Mouse (Mus musculus) myocyte (in vitro differentiated cells): ENCODE data around the gene Plcb1.

Source experiments
- CEBPB ChIP-seq: IDR thresholded peaks from 2 replicates; pipeline ENCODE4 v1.6.1; 2011; ENCODE audit warnings: mild to moderate bottlenecking, moderate library complexity; ENCODE audit not compliant: poor library complexity, insufficient read depth, severe bottlenecking
- MYOG ChIP-seq, 3 experiments: IDR thresholded peaks; one replicate each; pipeline ENCODE4 v1.6.1; 2011; ENCODE audit warnings: control low read depth in 2 of 3, low read depth in 2 of 3, mild to moderate bottlenecking in 2 of 3; ENCODE audit not compliant: insufficient read length in 2 of 3, control insufficient read depth in 1 of 3, insufficient read depth in 1 of 3
- POLR2A ChIP-seq: IDR thresholded peaks from one replicate; pipeline ENCODE4 v1.6.1; 2011; ENCODE audit warnings: low read depth, mild to moderate bottlenecking, control low read depth, moderate library complexity; ENCODE audit not compliant: insufficient read length
- POLR2AphosphoS2 ChIP-seq: IDR thresholded peaks from one replicate; pipeline ENCODE4 v1.6.1; 2011; ENCODE audit warnings: low read depth, control low read depth; ENCODE audit not compliant: insufficient read length
- TCF12 ChIP-seq: IDR thresholded peaks from one replicate; pipeline ENCODE4 v1.6.1; 2011; ENCODE audit warnings: mild to moderate bottlenecking, control low read depth; ENCODE audit not compliant: poor library complexity, insufficient read depth, severe bottlenecking

DNA sequence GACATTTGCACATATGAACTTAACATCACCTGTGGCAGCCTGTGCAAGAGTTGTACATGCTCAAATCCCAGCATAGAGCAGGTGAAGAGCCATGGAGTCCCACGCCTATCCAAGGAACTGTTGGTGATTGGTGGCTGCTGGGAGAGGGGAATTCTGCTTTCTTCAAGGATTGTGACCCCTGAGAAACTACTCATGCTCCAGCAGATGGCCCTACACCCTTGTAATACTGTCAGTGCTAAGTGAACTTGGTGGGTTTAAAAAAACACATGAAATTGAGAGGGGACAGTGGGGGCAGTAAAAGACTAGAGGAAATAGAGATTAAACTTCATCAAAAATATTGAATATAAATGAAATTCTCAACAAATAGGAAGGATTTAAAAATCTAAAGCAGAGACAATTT lies 53.0 kb downstream of the Plcb1 start:
- TF ChIP-seq TCF12 (no peak), POLR2A (no peak), MYOG (IDR thresholded peaks at IDR 0.05; ENCODE audit: control insufficient read depth in 1 of 3, insufficient read depth in 1 of 3, insufficient read length in 2 of 3, low read depth in 2 of 3) (no peak), POLR2AphosphoS2 (no peak), CEBPB (no peak)
